Mouse (Mus musculus): ENCODE results near the gene Chst5. TPM values are rescaled to one million over a fixed set of nuclear protein-coding genes. Genes with fewer than 3 reads are reported as not detected.

The Chst5 gene
- polyA plus RNA-seq, 1 experiment from 2014 or later: 1.3 TPM

Other genes with a start within 250 kb of the Chst5 start
- 3,395 and 3,754 TPM in 2 replicates for gene Ctrb1, start 219.4 kb downstream of the Chst5 start, polyA plus RNA-seq (2015; fragmentation: Nextera tagmentation; extraction: Ambion mirVana)
- 38.5 and 44.6 TPM in 2 replicates for gene Bcar1, start 166.6 kb downstream of the Chst5 start, polyA plus RNA-seq (2015; fragmentation: Nextera tagmentation; extraction: Ambion mirVana)
- 179 and 197 TPM in 2 replicates for gene Cfdp1, start 56.2 kb downstream of the Chst5 start, polyA plus RNA-seq (2015; fragmentation: Nextera tagmentation; extraction: Ambion mirVana)
- gene Tmem170, start 33.7 kb downstream of the Chst5 start, polyA plus RNA-seq (2015; fragmentation: Nextera tagmentation; extraction: Ambion mirVana): 9.5 and 10.6 TPM in 2 replicates
- gene Tmem231, start 23.4 kb upstream of the Chst5 start, polyA plus RNA-seq (2015; fragmentation: Nextera tagmentation; extraction: Ambion mirVana): 12.9 and 13.0 TPM in 2 replicates
- 186 and 199 TPM in 2 replicates for gene Gabarapl2, start 30.3 kb upstream of the Chst5 start, polyA plus RNA-seq (2015; fragmentation: Nextera tagmentation; extraction: Ambion mirVana)
- gene Adat1, start 81.9 kb upstream of the Chst5 start, polyA plus RNA-seq (2015; fragmentation: Nextera tagmentation; extraction: Ambion mirVana): 7.5 and 8.3 TPM in 2 replicates
- 173 and 181 TPM in 2 replicates for gene Kars, start 100.9 kb upstream of the Chst5 start, polyA plus RNA-seq (2015; fragmentation: Nextera tagmentation; extraction: Ambion mirVana)
- 20.4 and 20.5 TPM in 2 replicates for gene Terf2ip, start 101.0 kb upstream of the Chst5 start, polyA plus RNA-seq (2015; fragmentation: Nextera tagmentation; extraction: Ambion mirVana)
- gene Gm6793, start 104.6 kb upstream of the Chst5 start, polyA plus RNA-seq (2015; fragmentation: Nextera tagmentation; extraction: Ambion mirVana): 0.50 and 0.57 TPM in 2 replicates

Data from stomach, embryonic 16.5 days (tissue).